Mouse (Mus musculus): ENCODE data around the gene Top1.
A peak's percentile ranks its signal among the peaks of the same experiment; 100 is the strongest.

The Top1 gene

DNA sequence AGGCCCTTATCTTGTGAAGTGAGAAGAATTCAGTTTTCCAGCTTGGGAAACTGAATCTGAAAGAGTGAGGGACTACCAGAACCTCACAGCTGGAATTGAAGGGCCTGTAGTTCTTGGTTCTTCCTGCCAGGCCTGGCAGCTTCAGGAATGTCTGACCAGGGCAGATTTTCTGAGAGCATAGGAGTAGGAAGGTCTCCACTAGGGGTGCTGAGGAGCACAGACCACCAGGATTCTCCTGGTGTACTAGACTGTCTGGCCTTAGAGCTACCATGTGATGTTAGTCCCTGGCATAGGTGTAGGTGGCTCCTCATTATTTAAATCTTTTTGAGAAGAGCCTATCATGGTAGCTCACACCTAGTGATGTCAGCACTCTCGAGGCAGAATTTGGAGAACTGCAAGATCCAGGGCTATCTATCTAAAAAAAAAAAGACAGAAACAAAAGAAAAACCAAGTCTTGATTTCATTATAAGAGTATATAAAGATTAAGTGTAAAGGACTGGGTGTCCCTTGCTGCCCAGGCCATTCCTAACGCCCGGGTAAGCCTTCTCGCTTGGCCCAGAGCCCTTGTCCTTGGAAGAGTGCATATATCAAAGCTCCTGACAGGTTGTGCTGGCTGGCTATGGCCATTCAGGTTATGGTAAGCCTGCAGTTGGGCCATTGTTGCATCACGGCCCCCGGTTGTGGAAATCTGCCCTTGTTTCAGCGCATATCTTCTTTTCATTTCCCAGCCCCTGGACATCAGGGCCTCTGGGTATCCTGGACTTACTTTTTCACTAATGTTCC is 98.5 kb downstream of the Top1 start:
- peak; percentile 51 for DNase-seq

- no peak for DNase-seq
Observed at GRCm38 (mm10) chr2:160744823-160745210, 99.1 kb downstream of the Top1 start.

DNA sequence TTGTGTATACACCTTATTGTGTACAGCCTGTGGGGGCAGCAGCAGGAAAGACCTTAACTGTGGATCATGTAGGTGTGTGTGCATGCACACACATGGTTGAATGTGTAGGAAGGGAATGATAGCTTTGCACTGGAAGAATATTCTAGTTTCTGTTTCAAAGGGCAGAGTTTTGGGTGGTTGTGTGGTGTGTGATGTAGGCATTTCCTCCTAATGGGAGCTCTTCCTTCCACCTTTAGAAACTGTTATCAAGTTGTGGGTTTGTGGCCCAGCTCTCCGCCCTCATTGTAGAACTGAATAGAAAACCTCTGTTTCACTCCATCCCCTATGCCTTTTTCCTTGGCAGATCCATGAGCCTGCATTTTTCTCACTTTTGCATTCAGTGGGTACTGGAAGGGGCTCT is 99.8 kb downstream of the Top1 start:
- DNase-seq = no peak

- DNase-seq = no peak
Observed at GRCm38 (mm10) chr2:160746637-160747036, 100.9 kb downstream of the Top1 start.

DNA sequence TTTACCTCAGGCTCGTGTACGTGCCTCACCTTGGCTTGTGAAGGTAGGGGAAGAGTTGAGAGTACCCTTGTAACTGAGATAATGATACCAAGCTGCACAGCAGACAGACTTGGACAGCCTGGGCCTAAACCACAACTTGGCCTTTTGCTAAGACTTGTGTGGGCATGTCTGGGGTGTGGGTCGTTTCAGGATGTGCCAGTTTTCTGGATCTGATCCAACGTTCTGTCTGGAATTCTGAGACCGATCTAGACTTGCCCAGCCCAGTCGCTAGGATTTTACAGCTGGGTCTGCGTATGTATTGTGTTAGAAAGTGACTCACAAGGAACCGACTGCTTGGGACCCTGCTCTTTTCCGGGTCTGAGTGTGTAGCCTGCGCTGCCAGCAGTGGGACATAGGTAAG is 101.4 kb downstream of the Top1 start:
- no peak for DNase-seq

GRCm38 (mm10) chr2:160756583-160757203 is 111.0 kb downstream of the Top1 start:
- no peak for DNase-seq

GRCm38 (mm10) chr2:160760433-160761184 is 114.9 kb downstream of the Top1 start:
- no peak for DNase-seq

GRCm38 (mm10) chr2:160763816-160764215 is 118.1 kb downstream of the Top1 start:
- no peak for DNase-seq

DNA sequence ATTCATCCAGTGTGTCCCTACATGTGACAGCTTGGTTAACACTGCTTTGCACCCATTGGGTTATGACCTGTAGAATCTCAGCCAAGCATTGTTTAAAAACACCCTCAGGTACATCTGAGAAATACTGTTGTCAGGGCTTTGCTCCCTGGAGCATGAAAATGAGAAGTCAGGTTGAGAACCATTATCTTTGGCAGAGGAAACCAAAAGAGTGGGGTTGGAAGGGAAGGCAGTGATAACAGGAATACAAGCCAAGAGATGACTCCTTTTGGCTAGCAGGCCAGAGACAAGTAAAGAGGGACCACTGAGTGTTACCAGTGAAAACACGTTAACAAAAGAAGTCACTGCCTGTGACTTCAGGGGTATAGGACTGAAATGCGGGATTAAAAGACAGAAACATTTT is 118.7 kb downstream of the Top1 start:
- DNase-seq = no peak

DNA sequence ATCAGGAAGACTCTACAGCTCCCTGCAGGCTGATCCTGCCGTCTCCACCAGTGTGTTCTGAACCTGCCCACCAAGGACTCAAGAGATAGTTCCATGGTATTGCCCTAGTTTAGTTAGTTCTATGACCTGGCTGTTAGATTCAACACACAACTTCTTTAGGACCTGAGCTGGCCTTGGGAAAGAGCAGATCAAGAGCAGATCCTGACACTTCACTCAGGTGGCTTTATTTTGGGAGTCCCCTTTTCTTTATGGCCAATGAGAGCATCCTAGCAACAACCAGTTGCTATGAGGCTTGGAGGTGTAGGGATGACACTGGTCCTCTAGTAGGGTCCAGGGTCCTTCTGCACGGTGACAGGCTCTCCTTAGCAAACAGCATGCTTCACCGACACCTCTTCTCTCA is 119.4 kb downstream of the Top1 start:
- DNase-seq = no peak

- DNase-seq = peak; percentile 39
Observed at GRCm38 (mm10) chr2:160766371-160766771, 120.7 kb downstream of the Top1 start.

GRCm38 (mm10) chr2:160767201-160767600 is 121.5 kb downstream of the Top1 start:
- no peak for DNase-seq

DNA sequence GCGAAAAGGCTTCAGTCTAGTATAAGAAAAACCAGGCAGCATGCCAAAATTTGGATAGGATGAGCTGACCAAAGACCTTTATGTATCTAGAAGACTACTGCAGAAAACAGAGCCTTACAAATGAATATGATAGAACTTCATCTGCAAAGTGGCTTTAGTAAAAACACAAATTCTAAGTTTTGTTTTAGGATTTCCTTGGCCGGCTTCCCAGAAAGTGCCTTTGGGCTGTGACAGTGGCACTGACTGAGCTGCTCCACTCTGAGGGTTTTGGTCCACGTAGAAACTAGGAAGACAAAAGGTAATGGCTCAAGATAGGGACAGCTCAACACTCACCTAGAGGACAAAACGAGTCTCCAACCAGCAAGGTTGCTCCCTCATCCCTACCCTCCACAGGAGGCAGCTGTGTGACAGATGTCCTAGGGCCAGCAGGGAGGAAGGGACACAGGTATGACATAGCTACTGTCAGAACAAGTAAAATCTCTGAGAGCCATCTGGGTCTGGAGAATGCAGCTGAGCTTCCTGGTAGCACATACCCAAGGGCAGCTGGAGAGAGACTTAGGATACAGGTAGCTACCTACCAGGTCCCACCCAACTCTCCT is 122.5 kb downstream of the Top1 start:
- DNase-seq = no peak

- no peak for DNase-seq
Observed at GRCm38 (mm10) chr2:160768997-160769396, 123.3 kb downstream of the Top1 start.

DNA sequence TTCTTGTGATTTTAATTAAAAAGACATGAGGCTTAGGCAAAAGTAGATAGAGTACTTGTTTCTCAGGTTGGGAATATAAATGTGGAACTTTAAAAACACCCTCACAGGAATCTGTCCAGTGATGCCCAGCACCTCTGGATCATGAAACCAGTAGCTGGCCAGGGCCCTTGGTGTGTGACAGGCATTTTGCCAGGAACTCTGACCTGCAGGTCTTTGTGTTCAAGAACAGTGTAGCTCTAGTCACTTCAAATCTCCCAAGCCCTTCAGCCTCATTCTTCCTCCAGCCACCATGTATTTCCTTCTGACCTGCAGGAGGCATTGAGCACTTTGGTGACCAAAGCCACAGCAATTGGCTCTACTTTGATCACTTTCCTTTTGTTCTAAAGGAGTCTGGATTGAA is 124.7 kb downstream of the Top1 start:
- DNase-seq = no peak

GRCm38 (mm10) chr2:160770871-160771270 is 125.2 kb downstream of the Top1 start:
- no peak for DNase-seq

DNA sequence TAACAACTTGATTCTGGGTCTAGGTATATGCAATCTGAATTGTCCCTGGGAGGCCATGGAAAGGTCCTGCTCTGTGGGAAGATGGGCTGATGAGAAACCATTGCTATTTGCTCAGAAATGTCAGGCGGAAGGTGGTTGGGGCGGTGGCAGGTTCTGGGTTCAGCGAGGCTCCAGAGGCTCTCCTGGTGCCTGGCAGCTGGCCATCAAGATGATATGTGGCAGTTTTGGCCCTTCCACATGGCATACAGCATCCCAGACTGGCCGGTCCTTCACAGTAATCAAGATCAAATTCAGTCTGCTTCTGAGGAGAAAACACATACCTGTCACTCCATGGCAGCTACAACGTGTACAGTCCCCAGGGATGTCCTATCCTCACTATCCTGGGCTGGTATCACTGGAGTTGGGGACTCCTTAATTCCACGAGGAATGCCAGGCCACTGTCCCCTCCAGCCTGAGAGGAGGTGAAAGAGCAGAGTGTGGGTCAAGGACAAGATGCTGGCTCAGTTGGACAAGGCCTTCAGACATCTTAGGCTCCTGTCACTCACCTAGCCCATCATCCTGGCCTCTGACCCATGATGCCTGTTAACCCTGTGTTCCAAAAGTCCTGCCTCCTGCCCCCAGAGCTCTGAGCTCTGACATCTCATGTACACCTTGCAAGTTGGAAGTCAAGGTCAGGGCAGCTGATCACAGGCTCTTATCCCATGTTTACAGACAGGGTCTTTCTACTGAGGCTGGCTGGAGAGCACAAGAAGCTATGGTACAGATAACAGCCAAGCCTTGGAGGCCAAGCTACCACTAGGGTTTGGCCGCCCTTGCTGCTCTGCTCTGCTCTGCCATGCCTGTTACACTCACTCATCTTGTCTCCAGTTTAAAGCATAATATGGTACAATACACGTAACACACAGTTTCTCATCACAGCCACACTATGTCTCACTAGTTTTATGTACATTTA is 125.9 kb downstream of the Top1 start:
- no peak for DNase-seq

All from cerebellum, adult 11 months (tissue).